Mouse (Mus musculus) midbrain, embryonic 11.5 days (tissue): Measurements from ENCODE around the gene Rapgef4. TPM values are rescaled to one million over a fixed set of nuclear protein-coding genes. Genes with fewer than 3 reads are reported as not detected.
A peak's percentile ranks its signal among the peaks of the same experiment; 100 is the strongest.

Experiments
- ATAC-seq: fragments of 200-750 bp; cut with Nextera tagmentation; 2 replicates; pipeline ENCODE4 v1.8.0; 2017; ENCODE audit warnings: moderate TSS enrichment, moderate library complexity; ENCODE audit not compliant: low FRiP score
- DNase-seq: peaks from one replicate; pipeline ENCODE4 v3.0.0; 2015; ENCODE audit warnings: low spot score; ENCODE audit errors: missing footprints
- H3K27ac ChIP-seq: fragments of 300-500 bp; sonication (generic); 2 replicates; pipeline ENCODE4 v1.5.1; 2014; ENCODE audit warnings: low read depth, low read length
- H3K27me3 ChIP-seq: fragments of 300-500 bp; sonication (generic); 2 replicates; pipeline ENCODE4 v1.6.1; 2014; ENCODE audit warnings: mild to moderate bottlenecking, low read length, moderate library complexity, mixed read lengths; ENCODE audit not compliant: control insufficient read depth, insufficient read depth
- H3K36me3 ChIP-seq: fragments of 300-500 bp; sonication (generic); 2 replicates; pipeline ENCODE4 v1.6.1; 2014; ENCODE audit warnings: mild to moderate bottlenecking, low read length, moderate library complexity, mixed read lengths; ENCODE audit not compliant: control insufficient read depth, insufficient read depth
- H3K4me1 ChIP-seq: fragments of 300-500 bp; sonication (generic); 2 replicates; pipeline ENCODE4 v1.6.1; 2014; ENCODE audit warnings: low read length; ENCODE audit not compliant: control insufficient read depth, insufficient read depth
- H3K4me2 ChIP-seq: fragments of 300-500 bp; sonication (generic); 2 replicates; pipeline ENCODE4 v1.6.1; 2014; ENCODE audit warnings: mild to moderate bottlenecking, moderate library complexity
- H3K4me3 ChIP-seq: fragments of 300-500 bp; sonication (generic); 2 replicates; pipeline ENCODE4 v1.5.1; 2014; ENCODE audit warnings: low read depth, low read length
- H3K9ac ChIP-seq: fragments of 300-500 bp; sonication (generic); 2 replicates; pipeline ENCODE4 v1.6.1; 2014; ENCODE audit warnings: low read length
- H3K9me3 ChIP-seq: fragments of 300-500 bp; sonication (generic); 2 replicates; pipeline ENCODE4 v1.6.1; 2016; ENCODE audit warnings: low read length; ENCODE audit not compliant: control insufficient read depth
- WGBS: fragments of 180-500 bp; shearing (Covaris S2); extraction: QIAGEN DNeasy Blood & Tissue Kit; methylation state at CpG from one replicate; pipeline ENCODE4 v1.1.7; 2014; 5-methylcytosine and 5-hydroxymethylcytosine counted together
- polyA plus RNA-seq: library from polyadenylated mRNA; unstranded; fragments of >200 nt; fragmentation: Nextera tagmentation; extraction: Ambion mirVana; gene quantifications from 2 replicates; pipeline ENCODE4 v1.2.1, GENCODE M21; 2014

Gene Rapgef4
- polyA plus RNA-seq, 1 experiment from 2014 or later = 2.0 TPM

- WGBS = under 1% methylated on average over 50 of the region's 50 CpGs
- Histone ChIP-seq H3K9ac (peak within 1 kb of the TSS; percentile 89), H3K4me1 (no peaks in the 10 kb centered on the region), H3K4me3 (peak within 1 kb of the TSS; percentile 87), H3K27ac (no peak within 1 kb of the TSS), H3K36me3 (no peaks in the 10 kb centered on the region), H3K4me2 (peak within 1 kb of the TSS; percentile 96), H3K9me3 (no peaks in the 10 kb centered on the region), H3K27me3 (peaks cover 5% of the 10 kb centered on the region; the same call in 1 of the 2 replicates)
- peak; percentile 90 for ATAC-seq
- peak; percentile 96 for DNase-seq
These were observed 304.3 kb downstream of the Rapgef4 start, which contains the start of gene Map3k20 for GRCm38 (mm10) chr2:72285256-72285887. Gene Map3k20, plus strand, starts transcription at chr2:72285637.

GRCm38 (mm10) chr2:72285888-72286661 is 305.0 kb downstream of the Rapgef4 start:
- Histone ChIP-seq H3K4me2 (peak overlapping the region; percentile 96), H3K27me3 (peaks cover 5% of the 10 kb centered on the region; the same call in 1 of the 2 replicates), H3K4me1 (no peaks in the 10 kb centered on the region), H3K36me3 (no peaks in the 10 kb centered on the region), H3K4me3 (peak overlapping the region; percentile 87), H3K27ac (no peak overlapping the region), H3K9me3 (no peaks in the 10 kb centered on the region), H3K9ac (peak overlapping the region; percentile 89)
- 1% methylated on average over 49 of the region's 60 CpGs for WGBS
- ATAC-seq (peak; percentile 82), DNase-seq (peak; percentile 93)

- Histone ChIP-seq H3K27ac (no peak overlapping the region), H3K9ac (no peak overlapping the region), H3K36me3 (no peaks in the 10 kb centered on the region), H3K4me2 (no peak overlapping the region), H3K27me3 (peaks cover 5% of the 10 kb centered on the region; the same call in 1 of the 2 replicates), H3K9me3 (no peaks in the 10 kb centered on the region), H3K4me3 (no peak overlapping the region), H3K4me1 (no peaks in the 10 kb centered on the region)
- 70% methylated on average over 4 of the region's 4 CpGs for WGBS
- ATAC-seq = no peak
- DNase-seq = peak; percentile 77
These were observed 306.1 kb downstream of the Rapgef4 start for GRCm38 (mm10) chr2:72287142-72287541.

GRCm38 (mm10) chr2:72288932-72289534 is 308.0 kb downstream of the Rapgef4 start:
- 90% methylated on average over 11 of the region's 11 CpGs for WGBS
- Histone ChIP-seq H3K9me3 (no peaks in the 10 kb centered on the region), H3K36me3 (no peaks in the 10 kb centered on the region), H3K9ac (no peak overlapping the region), H3K4me1 (no peaks in the 10 kb centered on the region), H3K4me3 (no peak overlapping the region), H3K4me2 (no peak overlapping the region), H3K27ac (no peak overlapping the region), H3K27me3 (peaks cover 5% of the 10 kb centered on the region; the same call in 1 of the 2 replicates)
- DNase-seq = no peak
- ATAC-seq = no peak

- H3K36me3 ChIP-seq = no peaks in the 10 kb centered on the region
- H3K9me3 ChIP-seq = no peaks in the 10 kb centered on the region
- DNase-seq = peak; percentile 60
- H3K27ac ChIP-seq = no peak overlapping the region
- no peak overlapping the region for H3K4me2 ChIP-seq
- ATAC-seq = no peak
- no peak overlapping the region for H3K9ac ChIP-seq
- WGBS = 90% methylated on average over 1 of the region's 1 CpGs
- no peaks in the 10 kb centered on the region for H3K27me3 ChIP-seq
- no peak overlapping the region for H3K4me3 ChIP-seq
- no peaks in the 10 kb centered on the region for H3K4me1 ChIP-seq
These were observed 310.1 kb downstream of the Rapgef4 start for GRCm38 (mm10) chr2:72291103-72291502.

GRCm38 (mm10) chr2:72292573-72292972 is 311.5 kb downstream of the Rapgef4 start:
- H3K27ac ChIP-seq = no peak overlapping the region
- no peaks in the 10 kb centered on the region for H3K9me3 ChIP-seq
- ATAC-seq (no peak), DNase-seq (peak; percentile 47)
- no peaks in the 10 kb centered on the region for H3K4me1 ChIP-seq
- WGBS = 89% methylated on average over 8 of the region's 8 CpGs
- H3K36me3 ChIP-seq = no peaks in the 10 kb centered on the region
- no peak overlapping the region for H3K4me2 ChIP-seq
- no peak overlapping the region for H3K4me3 ChIP-seq
- H3K27me3 ChIP-seq = no peaks in the 10 kb centered on the region
- no peak overlapping the region for H3K9ac ChIP-seq

GRCm38 (mm10) chr2:72294994-72295393 is 314.0 kb downstream of the Rapgef4 start:
- Histone ChIP-seq H3K9ac (no peak overlapping the region), H3K4me3 (no peak overlapping the region), H3K27ac (no peak overlapping the region), H3K4me1 (no peaks in the 10 kb centered on the region), H3K9me3 (no peaks in the 10 kb centered on the region), H3K36me3 (no peaks in the 10 kb centered on the region), H3K4me2 (no peak overlapping the region), H3K27me3 (no peaks in the 10 kb centered on the region)
- ATAC-seq (no peak), DNase-seq (peak; percentile 8)
- 86% methylated on average over 6 of the region's 6 CpGs for WGBS

- DNase-seq = no peak
- H3K27me3 ChIP-seq = no peaks in the 10 kb centered on the region
- H3K36me3 ChIP-seq = no peaks in the 10 kb centered on the region
- no peak overlapping the region for H3K4me2 ChIP-seq
- H3K9me3 ChIP-seq = no peaks in the 10 kb centered on the region
- no peak overlapping the region for H3K27ac ChIP-seq
- 88% methylated on average over 10 of the region's 10 CpGs for WGBS
- no peaks in the 10 kb centered on the region for H3K4me1 ChIP-seq
- no peak overlapping the region for H3K9ac ChIP-seq
- no peak for ATAC-seq
- H3K4me3 ChIP-seq = no peak overlapping the region
These were observed 316.1 kb downstream of the Rapgef4 start for GRCm38 (mm10) chr2:72296984-72297715.
